Mouse (Mus musculus) adrenal gland, postnatal 25 days (tissue): ENCODE results near the gene Smarcb1. TPM values are rescaled to one million over a fixed set of nuclear protein-coding genes. Genes with fewer than 3 reads are reported as not detected.
A peak's percentile ranks its signal among the peaks of the same experiment; 100 is the strongest.

Source experiments
- DNase-seq: peaks from one replicate; pipeline ENCODE4 v3.0.0; 2021; ENCODE audit warnings: mixed read lengths
- long read RNA-seq: library from polyadenylated mRNA; stranded (forward); transcript quantifications from one replicate; pipeline ENCODE4 v2.0.0, GENCODE M21; 2021
- total RNA-seq: library from RNA; stranded (reverse); gene quantifications from 2 replicates; pipeline ENCODE4 v1.2.3, GENCODE M21; 2021

The Smarcb1 gene
- total RNA-seq: 84.7 and 85.0 TPM in 2 replicates
- long read RNA-seq, transcript Smarcb1-201 (9 exons, 1,660 nt): minor isoform, 61 of 141 reads
- long read RNA-seq, transcript Smarcb1-202 (9 exons, 1,622 nt): major isoform, 69 of 141 reads
- long read RNA-seq, partial matches to known transcripts: 8 of 141 reads
- long read RNA-seq, other reads (novel, unspliced or antisense): 3 of 141 reads

- DNase-seq: peak; percentile 95
Measured at GRCm38 (mm10) chr10:75921026-75921725, at the start of gene Smarcb1. TSS of gene Smarcb1 (minus strand) at chr10:75921617.

GRCm38 (mm10) chr10:75954381-75954811, 33.0 kb upstream of the Smarcb1 start, which contains the start of gene Gm5134:
TSS of gene Gm5134 (plus strand) at chr10:75954514.
- no peak for DNase-seq

GRCm38 (mm10) chr10:75951424-75952050, 30.1 kb upstream of the Smarcb1 start:
- no peak for DNase-seq

GRCm38 (mm10) chr10:75950791-75951210, 29.4 kb upstream of the Smarcb1 start:
- peak; percentile 41 for DNase-seq

- no peak for DNase-seq
Measured at GRCm38 (mm10) chr10:75949053-75950045, 27.9 kb upstream of the Smarcb1 start.

DNA sequence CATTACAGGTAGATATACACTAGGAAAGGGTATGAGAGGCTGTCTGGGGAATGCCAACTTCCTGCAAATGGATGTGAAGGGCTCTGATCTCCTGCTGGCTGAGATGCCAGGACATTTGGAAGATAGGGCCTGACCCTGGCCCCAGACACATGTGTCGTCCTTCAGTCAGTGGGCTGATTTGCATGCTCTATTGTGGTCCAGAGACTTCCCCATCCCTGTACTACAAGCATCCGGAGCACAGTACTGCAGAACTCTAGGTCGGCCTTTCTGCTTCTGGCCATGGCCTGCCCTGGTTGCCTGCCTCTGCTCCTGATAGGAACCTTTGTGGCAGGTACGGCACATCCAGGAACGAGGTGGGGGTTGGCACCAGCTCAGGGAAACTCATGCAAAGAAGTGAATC, 26.7 kb upstream of the Smarcb1 start:
- DNase-seq: no peak

DNA sequence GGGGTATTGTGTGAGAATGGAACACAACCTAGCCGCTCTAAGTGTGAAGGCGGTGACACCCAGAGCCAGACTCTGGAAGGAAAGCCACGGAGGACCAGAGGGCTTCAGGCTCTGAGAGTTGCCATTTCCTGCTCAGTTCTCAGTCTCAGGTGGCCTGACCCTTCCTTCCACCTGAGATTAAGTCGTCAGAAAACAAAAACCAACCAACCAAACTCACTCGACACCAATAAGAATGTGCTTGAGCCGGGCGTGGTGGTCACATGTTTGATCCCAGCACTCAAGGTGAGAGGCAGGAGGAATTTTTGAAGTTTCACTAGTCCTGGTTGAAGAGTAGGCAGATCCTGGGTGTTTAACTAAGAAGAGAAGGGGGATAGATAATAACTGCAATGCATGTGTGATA, 24.5 kb upstream of the Smarcb1 start:
- no peak for DNase-seq

DNA sequence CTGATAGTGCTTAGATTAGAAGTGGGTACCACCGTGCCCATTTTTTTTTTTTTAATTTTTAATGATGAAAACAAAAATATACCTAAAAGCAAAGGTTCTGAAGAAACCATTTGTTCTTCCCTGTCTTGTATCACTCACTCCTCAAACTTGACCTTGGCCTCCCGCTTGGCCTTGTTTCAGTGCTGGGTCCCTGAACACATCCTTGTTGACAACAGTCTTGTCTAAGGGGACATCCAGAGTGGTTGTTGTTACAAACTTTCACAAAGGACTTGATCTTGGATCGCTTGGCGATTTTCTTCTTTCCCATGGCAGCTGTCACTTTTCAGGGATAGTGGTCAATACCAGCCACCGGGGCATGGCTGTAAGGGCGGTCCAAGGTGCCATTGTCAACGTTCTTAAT, 23.8 kb upstream of the Smarcb1 start:
- DNase-seq: no peak

- DNase-seq: no peak
Measured at GRCm38 (mm10) chr10:75944066-75944772, 22.8 kb upstream of the Smarcb1 start.

DNA sequence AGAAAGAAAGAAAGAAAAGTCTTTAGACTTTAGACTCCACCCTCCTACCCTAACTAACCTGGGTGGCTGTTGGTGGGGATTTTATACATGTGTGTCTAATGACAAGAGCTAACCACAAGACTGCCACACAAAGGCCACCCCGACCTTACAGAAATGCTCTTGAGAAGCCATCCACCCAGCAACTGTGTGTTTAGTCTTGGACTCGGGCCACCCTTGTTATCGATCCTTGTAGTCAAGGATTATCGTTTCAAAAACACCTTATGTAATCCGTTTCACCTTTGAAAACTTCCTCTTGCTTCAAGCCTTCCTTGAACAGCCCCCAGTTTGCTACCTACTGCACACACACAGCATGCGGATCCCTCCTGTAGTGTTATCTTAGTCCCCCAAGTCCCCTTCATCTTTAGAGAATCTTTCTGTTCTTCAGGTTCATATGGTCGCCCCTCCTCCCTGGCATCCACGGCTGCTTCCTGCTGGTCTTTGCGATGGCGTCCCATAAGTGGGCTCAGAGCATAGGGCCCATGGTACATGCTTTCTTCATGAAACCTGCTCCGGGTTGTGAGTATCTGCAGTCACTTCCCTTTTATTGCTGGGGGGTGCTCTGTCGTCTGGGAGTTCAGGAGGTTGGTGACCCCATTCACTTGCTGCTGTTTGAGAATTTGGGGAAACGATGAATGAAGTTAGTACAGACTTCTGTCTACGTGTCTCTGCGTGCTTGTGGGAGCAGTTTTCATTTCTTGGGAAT, 21.5 kb upstream of the Smarcb1 start, which contains the start of gene Vpreb3:
Vpreb3 (plus strand) TSS at position 322 of the 742 bp plus-strand sequence.
- DNase-seq: no peak

DNA sequence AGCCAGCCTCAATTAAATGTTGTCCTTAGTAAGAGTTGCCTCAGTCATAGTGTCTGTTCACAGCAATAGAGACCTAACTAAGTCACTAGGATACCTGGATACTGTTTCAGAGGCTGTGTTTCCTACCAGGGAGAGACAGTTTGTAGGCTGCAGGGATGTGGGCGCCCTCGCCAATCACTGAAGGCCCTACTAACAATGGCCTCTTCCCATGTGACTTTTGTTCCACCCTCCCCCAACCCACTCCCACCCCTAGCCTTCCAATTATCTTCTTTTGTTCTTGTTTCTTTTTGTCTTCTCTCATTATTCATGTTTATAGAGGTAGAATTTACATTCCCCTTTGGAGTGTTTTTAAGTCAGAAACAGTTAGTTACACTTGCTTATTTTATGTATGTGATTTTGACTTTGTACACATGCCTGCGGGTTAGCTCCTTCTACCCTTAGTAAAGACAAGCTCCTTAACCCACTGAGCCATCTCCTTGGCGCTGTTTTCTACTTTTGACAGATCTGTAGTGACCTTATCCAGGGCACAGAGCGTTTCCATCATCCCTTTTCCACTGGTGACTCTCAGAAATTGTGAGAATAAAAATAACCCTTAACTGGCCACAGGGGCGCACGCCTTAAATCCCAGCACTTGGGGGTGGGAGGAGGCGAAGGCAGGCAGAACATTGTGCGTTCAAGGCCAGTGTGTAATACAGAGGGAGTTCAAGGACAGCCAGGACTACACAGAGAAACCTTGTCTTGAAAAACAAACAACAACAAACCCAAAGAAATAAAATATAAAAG, 19.8 kb upstream of the Smarcb1 start:
- DNase-seq: no peak

GRCm38 (mm10) chr10:75940520-75940919, 19.1 kb upstream of the Smarcb1 start, which contains the start of gene Gm867:
TSS of gene Gm867 (minus strand) at chr10:75940672.
- DNase-seq: no peak

GRCm38 (mm10) chr10:75939481-75940234, 18.2 kb upstream of the Smarcb1 start:
- peak; percentile 48 for DNase-seq

- no peak for DNase-seq
Measured at GRCm38 (mm10) chr10:75937851-75938643, 16.6 kb upstream of the Smarcb1 start.

GRCm38 (mm10) chr10:75936909-75937667, 15.7 kb upstream of the Smarcb1 start:
- DNase-seq: no peak

DNA sequence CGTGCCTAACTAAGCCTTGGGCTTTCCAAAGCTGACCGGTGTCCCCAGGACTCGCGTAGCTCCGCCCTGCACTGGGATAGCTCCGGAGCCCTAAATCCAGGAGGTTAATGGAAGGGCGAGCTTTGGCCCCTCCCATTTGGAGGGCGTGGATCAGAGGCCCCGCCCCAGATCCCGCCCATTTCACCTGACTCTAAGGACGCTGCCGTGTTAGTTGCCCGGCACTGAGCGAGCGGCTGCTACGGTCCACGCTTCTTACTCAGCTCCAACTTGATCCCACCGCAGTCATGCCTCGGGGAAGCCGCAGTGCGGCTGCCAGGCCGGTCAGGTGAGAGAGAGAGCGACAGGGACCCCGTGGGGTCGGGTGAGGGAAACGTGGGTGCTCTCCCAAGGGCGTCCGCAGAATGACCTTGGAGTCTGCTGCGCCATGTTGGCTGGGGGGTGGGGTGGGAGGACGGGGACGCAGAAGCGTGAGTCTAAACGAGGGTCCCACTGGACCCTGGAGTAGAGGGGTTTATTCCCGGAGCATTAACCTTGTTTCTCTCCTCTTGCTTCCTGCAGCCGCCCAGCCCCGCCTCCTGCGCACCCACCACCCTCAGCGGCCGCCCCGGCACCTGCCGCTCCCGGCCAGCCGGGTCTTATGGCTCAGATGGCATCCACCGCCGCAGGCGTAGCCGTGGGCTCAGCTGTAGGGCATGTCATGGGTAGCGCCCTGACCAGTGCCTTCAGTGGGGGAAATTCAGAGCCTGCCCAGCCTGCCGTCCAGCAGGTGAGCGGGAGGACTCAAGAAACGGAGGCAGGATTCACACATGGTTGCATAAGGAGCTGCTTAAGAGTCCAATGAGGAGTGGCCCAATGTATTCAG, 14.5 kb upstream of the Smarcb1 start, which contains the start of gene Mmp11:
Mmp11 (minus strand) TSS at position 817 of the 862 bp plus-strand sequence.
- peak; percentile 84 for DNase-seq
